Mouse (Mus musculus) liver, embryonic 18 days (tissue): ENCODE measurements around the gene 2900092C05Rik. TPM values are rescaled to one million over a fixed set of nuclear protein-coding genes. Genes with fewer than 3 reads are reported as not detected.

ENCODE experiments used
- polyA plus RNA-seq: library from polyadenylated mRNA; depleted of rRNA; stranded (reverse); fragments of >200 nt; gene quantifications from 2 replicates; pipeline ENCODE4 v1.2.3, GENCODE M21; 2012; rRNA removed

2900092C05Rik gene
- polyA plus RNA-seq: not detected in 2 replicates

GRCm38 (mm10) chr7:12512217-12512616, at the start of gene 2900092C05Rik:
Gene 2900092C05Rik (plus strand): TSS chr7:12512517.

DNA sequence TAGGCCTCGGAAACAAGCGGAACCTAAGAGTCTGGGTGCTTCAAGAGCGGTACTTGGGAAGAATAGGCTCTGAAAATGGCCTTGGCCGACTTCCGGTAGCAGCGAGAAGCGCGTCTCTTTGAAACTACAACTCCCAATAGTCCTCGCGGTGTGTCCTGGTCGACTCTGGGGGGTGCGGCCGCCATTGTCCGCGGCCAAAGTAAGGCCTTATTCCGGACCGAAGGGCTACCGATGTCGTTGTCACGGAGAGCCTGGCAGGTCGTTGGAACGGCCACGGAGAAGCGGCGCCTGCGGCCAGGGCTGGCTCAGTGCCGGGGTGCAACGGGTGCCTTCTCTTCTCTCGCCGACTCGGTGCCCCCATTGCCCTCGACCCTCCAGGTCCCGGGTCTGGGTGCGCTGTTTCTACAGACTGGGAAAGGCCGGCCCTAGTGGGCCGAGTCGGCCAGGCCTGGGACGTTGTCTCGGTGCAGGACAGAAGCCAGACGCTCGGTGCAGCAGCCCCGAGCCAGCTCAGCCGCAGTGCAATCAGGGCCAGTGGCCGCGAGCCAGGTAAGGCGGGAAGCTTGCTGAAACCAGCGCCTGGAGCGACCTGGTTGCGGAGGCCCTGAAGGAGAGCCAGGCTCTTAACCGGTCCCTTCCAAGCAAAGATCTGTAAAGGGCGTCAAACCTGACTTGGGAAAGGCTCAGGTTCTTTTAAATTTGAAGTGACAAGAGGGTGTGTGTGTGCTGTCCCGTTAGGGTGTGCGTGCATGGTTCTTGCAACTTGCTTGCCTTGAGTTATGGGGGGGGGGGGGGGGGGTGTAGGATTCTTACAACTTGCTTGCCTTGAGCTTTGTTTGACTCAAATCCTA, 33.9 kb upstream of the 2900092C05Rik start, which contains the start of gene Zfp606:
Zfp606 (plus strand) TSS at position 136 of the 851 bp plus-strand sequence.

Other genes starting within 250 kb of the 2900092C05Rik start
- not detected in 2 replicates for gene Vmn1r81, start 244.2 kb upstream of the 2900092C05Rik start, polyA plus RNA-seq
- gene Vmn1r82, start 212.1 kb upstream of the 2900092C05Rik start, polyA plus RNA-seq: not detected in 2 replicates
- not detected in 2 replicates for gene Vmn1r83, start 183.0 kb upstream of the 2900092C05Rik start, polyA plus RNA-seq
- not detected in 2 replicates for gene Vmn1r84, start 143.2 kb upstream of the 2900092C05Rik start, polyA plus RNA-seq
- 0.36 and 0.41 TPM in 2 replicates for gene Zfp551, start 89.8 kb upstream of the 2900092C05Rik start, polyA plus RNA-seq
- 1.7 and 1.9 TPM in 2 replicates for gene Zfp606, start 34.2 kb upstream of the 2900092C05Rik start, polyA plus RNA-seq
- not detected in 2 replicates for gene Vmn2r53, start 96.3 kb downstream of the 2900092C05Rik start, polyA plus RNA-seq
- not detected in 2 replicates for gene Vmn2r54, start 127.8 kb downstream of the 2900092C05Rik start, polyA plus RNA-seq
- not detected in 2 replicates for gene Vmn2r55, start 172.5 kb downstream of the 2900092C05Rik start, polyA plus RNA-seq
- not detected in 2 replicates for gene Vmn2r56, start 222.5 kb downstream of the 2900092C05Rik start, polyA plus RNA-seq